Mouse (Mus musculus) B cell, adult 2 months (primary cell): Measurements from ENCODE around the gene Cit.
A peak's percentile ranks its signal among the peaks of the same experiment; 100 is the strongest.
"Not testable (repeated sequence)": the region's sequence is repeated elsewhere in the genome, so short reads cannot be mapped to it uniquely, and the experiment has no call there.

ENCODE experiments used
- DNase-seq, 2 experiments: peaks; one replicate each; pipeline ENCODE4 v3.0.0; 2022

The Cit gene

DNA sequence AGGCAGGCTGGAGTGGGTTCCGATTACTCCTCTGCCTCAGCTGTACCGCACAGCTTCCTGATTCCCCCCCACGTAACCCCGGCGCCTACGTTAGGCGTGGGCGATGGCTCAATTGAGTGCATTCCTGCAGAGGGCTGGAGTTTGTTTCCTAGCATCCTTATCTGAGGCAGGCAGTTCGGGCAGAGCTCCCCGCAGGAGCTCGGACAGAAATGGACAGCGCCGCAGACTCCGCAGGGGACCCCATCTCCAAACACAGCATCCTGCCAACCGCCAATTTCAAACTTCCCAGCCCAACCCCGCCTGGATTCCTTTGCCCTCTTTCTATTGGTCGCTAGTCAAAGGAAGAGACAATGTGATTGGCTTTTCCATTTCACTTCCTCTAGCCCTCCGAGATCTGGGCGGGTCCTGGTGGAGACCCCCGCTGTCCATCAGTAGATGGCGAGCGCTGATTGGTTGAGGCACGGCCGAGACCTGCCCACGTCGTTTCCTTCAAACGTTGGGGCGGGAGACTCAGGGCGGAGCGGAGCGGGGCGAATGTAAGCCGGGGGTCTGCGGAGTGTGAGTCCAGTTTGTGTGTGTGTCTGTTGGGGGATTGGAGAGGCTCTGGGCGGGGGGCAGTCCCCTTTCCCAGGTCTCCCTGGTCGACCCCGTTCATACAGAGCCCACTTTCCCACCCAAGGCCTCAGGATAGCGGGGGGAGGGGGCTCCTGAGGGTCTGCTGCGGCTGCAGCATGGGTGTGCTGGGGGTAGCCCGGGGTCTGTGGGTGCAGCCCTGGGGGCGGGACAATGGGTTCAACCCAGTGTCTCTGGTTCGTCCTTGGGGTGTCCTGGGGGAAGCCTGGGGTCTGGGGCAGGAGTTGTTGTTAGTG, at the start of gene Cit:
Gene Cit (plus strand): TSS at position 513 of the 869 bp plus-strand sequence.
- DNase-seq: peak; percentile 87 to 89

DNA sequence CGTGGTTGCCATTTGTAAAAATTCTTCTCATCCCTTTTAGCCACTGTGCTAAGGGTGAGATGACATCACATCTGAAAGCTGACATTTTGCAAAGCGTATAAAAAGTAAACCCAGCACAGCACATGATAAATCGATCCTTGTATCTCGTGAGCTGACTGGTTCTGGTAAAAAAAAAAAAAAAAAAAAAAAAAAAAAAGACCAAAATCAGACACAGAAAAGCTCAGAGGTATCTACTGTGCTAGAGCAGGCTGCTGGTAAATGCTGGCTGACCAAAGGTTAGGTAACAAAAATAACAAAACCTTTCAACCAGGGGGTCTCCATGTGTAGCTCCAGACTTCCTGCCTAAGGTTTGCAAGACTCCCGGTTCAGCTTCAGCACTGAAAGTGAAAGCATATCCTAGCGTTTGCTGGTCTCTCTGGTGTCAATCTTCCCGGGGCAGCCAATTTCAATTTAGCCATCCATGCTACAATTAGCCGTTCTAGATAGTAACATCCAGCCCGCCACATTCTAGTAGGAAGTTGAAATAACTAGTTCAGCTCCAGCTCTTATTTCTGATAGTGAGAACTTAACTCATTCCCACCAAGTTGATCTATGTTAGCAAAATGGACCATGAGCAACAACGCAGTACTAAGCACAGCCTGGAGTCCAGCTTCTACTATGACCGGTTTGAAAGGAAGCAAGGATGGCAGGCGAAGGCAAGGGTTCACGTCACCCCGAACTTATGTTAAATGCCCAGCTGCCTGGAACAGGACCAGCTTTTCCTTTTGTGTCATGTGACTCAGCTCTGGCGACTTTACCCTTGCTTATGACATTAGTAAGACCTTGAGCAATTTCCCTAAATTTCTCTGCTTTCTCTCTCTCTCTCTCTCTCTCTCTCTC, 45.8 kb upstream of the Cit start:
- no peak for DNase-seq

DNA sequence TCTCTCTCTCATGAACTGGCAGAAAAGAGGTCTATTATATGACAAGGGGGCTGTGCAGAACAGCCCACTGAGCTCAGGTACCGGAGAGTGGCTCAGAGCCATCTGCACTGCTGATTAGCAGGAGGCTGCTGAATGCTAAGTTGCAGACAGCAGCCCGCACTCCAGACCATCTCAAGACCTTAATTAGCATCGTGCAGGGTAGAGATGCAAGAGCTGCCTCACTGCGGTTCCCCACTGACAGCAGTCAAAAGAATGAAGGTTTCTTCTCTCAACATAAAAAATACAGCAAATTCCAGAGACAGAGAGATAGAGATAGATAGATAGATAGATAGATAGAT, 45.2 kb upstream of the Cit start:
- no peak for DNase-seq

DNA sequence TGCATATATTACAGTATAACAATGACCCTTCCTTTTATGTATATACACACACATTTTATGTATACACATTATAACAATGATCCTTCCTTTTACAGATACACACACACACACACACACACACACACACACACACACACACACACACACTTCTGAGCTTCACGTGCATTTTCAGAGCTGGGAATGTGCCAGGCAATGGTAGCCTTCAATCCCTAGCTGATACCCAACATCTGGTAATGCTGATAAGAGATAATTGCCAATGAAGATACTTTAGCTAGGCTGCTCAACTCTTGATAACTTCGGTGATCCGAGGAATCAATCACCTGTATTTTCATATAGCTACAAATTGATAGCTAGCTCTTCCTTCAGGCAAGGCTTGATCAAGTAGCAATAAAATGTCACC, 32.8 kb upstream of the Cit start:
- no peak for DNase-seq

DNA sequence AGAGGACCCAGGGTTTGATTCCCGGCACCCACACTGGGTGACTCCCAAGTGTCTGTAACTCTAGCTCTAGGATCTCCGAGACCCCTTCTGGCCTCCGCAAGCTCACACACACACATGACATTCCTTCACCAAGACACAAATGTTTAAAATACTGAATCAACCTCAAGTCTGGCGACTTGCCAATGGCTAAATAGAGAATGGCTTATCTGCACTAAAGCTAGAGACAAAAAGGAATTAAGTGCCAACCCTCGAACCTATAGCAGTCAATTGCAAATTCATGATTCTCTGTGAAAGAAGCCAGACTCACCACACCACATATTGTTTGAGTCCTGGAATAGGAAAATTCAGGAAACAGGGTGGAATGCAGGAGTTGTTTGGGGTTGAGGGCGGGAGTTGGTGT, 28.1 kb upstream of the Cit start:
- DNase-seq: no peak

DNA sequence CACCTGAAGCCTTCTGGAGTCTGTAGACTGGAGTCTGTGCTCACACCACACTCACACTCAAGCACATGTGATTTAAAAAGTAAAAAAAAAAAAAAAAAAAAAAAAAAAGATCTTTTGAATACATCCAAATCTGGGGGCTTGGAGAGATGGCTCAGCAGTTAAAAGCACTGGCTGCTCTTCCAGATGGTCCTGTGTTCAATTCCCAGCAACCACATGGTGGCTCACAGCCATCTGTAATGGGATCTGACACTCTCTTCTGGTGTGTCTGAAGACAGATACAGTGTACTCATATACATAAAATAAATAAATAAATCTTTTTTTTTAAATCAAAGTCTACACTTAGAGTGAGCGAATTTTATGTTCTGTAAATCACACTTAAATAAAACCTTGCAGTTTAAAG, 27.4 kb upstream of the Cit start:
- not testable (repeated sequence) for DNase-seq

DNA sequence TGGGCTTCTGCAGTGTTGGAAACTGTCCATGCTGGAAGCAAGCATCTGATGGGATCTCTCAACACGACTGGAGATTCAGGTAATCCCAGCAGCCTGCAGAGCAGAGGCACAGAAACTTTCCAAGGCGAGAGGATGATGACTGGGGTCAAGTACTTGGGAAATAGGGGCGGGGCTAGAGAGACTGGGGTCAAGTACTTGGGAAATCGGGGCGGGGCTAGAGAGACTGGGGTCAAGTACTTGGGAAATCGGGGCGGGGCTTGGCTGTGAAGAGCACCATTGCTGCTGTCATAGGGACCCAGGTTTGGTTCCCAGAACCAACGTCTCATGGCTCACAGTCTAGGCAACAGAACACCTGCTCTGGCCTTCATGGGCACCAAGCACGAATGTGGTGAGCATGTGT, 25.1 kb upstream of the Cit start:
- DNase-seq: no peak

DNA sequence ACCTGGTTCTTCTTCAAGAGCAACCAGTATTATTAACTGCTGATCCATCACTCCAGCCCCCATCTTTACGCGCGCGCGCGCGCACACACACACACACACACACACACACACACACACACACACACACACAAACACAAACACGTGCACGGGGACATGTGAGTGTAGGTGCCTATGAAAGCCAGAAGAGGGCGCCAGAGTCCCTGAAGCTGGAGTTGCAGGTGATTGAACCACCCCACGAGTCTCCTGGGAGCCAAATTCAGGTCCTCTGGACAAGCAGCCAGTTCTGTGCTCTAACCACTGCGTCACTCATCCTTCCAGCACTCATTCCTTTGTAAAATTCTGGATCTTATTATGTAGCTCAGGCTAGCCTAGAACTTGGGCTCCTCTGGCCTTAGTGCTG, 23.9 kb upstream of the Cit start:
- no peak for DNase-seq

DNA sequence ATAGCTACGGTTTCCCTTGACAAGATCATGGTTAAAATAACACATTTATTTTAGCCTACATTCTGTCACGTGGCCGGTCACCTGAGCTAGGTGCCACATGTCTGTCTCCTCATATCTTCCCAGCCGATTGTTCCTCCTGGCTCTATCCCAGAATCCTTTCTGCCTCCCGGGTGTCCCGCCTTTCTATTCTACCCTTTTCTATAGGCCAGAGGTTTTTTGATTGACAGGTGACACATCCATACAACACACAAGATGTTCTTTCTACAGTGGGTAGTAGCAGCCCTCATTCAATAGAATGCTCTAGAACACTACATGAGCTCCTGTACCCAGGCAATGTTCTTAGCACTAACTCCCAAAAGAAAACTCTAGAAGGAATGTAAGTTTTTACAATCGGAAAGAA, 23.2 kb upstream of the Cit start:
- no peak for DNase-seq

DNA sequence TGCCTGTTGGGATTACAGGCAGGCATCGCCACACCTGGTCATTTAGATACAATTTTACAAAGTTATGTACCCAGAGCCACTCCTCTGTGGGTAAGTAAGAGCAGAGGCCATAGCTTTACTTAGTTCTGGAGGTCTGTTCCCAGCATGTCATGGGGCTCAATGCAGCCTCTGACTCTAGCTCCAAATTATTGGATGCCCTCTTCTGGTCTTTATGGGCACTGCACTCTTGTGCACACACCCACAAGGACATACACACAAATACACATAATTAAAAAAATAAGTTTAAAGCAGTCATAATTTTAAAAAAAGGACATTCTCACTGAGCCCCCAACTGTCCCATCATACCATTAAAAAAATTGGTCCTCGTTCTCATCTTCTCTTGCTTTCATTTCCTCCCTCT, 12.3 kb upstream of the Cit start:
- no peak for DNase-seq

DNA sequence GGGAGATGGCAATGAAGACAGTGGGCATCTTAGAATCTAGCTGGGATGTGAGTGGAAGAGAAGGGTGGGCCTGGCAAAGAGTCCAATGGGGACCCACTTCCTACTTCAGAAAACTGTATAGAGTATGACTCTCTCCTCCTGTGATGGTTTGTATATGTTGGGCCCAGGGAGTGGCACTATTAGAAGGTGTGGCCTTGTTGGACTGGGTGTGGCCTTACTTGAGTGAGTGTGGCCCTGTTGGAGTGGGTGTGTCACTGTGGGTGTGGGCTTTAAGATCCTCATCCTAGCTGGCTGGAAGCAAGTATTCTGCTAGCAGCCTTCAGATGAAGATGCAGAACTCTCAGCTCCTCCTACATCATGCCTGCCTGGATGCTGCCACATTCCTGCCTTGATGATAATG, 11.3 kb upstream of the Cit start:
- not testable (repeated sequence) for DNase-seq

DNA sequence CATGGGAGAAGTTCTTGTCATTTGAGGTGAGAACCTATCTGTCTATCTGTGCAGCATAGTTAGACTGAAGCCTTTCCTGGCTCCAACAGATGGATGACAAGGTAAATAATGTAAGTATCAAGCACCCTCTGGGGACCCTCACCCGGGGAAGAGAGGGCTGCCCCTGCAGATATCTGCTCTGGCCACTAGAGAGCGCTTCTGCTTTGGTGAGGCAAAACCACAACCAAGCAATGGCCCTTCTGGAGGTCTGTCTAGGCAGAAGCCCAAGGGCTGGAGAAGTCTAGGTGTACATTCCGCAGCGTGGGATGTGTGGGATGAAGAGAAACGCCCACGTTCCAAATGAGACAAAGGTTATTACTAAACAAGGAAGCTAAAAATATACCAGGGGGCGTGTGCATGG, 9.8 kb upstream of the Cit start:
- DNase-seq: peak; percentile 18 to 20

DNA sequence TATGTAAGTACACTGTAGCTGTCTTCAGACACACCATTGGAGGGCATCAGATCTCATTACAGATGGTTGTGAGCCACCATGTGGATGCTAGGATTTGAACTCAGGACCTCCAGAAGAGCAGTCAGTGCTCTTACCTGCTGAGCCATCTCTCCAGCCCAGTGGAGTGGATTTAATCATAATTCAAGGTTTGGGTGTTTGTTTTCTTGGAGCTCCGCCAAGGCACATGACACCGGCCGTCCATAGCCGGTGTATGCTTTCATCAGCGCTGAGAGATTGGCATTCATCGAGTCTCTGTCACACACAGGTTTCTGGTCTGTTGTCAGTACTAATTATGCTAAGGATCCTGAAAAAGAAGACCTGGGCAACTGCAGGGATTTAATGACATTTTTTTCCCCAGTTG, 7.0 kb upstream of the Cit start:
- no peak for DNase-seq

DNA sequence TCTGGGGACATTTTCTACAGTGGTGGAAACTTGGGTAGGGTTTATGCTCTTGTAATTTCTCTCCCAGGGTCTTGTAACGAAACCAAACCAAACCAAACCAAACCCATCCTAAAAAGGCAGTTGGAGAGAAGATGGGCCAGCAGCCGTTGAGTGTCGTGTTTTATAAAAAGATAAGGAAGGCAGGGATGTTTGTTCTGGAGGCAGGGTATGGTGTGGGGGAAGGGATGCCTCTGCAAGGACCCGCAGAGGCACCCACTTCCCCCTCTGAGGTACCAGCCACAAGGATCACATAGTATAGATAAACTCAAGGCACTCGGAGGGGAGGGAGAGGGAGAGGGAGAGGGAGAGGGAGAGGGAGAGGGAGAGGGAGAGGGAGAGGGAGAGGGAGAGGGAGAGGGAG, 4.6 kb upstream of the Cit start:
- no peak for DNase-seq

DNA sequence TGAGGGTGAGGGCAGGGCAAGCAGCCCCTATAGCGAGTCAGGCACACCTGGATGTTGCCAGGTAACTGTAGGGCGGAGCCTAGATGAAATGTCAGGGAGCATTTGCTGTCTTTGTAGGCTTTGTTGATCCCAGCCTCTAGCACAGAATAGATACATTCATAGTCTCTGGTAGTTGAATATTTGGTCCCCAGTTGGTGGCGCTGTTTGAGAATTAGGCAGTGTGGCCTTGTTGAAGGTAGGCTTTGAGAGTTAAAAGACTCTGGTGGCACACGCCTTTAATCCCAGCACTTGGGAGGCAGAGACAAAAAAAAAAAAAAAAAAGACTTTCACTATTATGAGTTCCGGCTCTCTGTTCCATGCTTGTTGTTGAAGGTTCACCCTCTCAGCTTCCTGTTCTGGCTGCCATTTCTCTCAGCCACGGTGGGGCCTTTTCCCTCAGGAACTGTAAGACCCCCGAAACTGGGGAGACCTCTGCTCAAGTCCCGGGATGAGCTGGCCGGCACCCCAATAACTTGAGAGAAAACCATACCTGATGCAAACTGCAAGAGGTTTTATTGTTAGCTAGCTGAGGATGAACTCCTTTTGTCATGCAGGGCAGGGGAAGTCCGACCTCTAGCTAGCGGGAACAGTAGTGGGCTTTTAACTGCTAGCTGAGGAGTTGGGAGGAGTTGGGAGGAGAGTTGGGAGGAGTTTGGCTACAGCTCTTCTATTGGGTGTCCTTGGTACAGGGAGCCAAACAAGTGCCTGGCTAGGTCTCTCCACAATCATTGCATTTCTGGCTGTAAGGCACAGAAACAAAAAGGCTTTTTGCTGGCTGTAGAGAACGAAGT, 3.9 kb upstream of the Cit start:
- DNase-seq: peak in 1 of 2 experiments; percentile 10

DNA sequence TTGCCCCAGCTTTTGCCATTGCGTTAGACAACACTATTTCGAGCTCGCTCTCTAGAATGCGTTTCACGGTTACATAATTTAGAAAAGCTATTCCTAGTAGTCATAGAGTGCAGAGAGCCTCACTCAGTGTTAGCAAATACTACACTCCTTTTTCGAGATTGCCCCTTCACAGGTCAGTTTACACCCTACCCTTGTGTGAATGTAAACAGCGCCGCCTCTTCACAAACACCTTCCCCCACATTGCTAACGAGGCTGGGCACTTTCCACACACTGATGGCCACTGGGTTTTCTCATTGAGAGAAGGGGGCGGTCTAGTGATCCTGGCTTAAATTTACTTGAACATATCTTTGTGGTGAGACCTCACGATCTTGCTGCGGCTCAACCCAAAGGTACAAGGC, 711 bp upstream of the Cit start:
- no peak for DNase-seq

DNA sequence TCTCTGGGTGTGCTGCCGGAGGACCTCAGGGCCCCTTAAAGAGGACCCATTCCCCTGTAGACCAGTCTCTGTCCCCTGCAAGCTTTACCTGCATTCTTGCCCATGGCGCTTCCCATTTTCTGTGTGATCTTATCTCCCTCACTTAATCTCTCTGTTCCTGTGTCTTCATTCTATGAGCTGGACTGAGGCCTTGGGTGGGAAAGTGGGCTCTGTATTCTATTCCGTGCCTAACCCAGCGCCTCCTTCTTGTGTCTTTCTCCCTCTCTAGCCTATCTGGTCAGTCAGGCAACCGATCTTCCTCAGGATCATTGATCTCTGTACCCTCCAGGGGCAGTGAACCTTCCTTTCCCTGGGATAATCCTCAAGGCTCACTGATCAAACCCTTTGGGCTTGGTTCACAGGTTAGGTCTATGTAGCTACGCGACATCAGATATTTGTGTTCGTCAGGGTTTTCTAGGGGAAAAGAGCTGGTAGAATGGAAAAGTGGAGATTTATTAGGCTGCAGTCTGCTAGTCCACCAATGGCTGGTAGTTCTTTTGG, 627 bp downstream of the Cit start:
- no peak for DNase-seq

DNA sequence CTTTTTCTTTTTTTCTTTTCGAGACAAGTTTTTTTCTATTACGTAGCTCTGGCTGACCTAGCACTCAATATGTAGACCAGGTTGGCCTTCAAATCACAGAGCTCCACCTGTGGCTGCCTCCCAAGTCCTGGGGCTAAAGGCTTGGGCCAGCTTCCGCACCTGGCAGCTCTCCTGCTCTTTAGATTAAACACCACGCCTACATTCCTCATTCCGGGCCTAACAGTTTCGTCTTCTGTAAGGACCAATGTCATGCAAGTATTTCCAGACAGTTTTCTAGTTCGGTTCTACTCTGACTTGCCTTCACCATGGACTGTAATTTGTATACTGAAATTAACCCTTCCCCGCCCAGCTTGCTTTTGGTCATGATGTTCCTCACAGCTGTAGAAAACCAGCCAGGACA, 2.1 kb downstream of the Cit start:
- DNase-seq: no peak

DNA sequence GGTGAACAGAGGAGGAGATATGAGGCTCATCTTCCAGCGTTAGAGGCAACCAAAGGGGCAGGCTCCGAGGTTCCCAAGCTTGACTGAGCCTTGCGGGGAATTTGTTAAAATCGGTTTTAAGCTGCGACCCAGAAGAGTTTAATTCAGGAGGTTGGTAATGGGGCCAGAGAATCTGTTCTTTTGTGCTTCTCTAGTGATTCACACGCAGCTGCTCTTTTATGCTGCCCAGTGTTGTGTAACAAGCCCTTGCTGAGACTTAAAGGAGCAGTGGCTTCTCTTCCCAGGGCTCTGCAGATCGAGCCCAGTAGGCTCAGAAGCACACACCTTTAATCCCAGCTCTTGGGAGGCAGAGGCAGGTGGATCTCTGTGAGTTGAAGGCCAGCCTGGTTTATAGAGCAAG, 3.4 kb downstream of the Cit start:
- DNase-seq: no peak

DNA sequence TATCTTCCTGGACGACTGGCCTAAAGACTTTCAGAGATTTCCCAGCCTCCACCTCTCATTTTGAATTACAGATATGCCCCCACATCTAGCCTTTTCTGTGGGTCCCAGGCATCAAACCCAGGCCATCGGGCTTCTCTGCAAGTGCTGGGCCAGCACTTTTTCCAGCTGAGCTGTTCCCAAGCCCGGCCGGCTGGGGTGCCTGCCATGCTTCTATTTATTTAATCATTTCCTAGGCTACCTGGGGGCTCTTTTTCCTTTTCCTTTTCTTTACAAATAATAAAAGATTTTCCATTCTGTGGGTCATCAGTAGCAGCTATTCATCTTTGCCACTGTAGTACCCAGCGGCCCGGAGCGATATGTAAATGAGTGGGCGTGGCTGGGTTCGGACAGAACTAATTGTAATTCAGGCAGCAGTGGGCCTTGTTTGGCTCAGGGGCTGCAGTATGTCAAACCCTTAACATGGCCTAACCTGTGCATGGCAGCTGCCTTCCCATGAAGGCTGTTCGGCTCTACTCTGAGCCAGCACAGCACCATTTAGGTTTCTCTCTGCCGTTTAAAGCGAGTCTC, 4.3 kb downstream of the Cit start:
- no peak for DNase-seq

DNA sequence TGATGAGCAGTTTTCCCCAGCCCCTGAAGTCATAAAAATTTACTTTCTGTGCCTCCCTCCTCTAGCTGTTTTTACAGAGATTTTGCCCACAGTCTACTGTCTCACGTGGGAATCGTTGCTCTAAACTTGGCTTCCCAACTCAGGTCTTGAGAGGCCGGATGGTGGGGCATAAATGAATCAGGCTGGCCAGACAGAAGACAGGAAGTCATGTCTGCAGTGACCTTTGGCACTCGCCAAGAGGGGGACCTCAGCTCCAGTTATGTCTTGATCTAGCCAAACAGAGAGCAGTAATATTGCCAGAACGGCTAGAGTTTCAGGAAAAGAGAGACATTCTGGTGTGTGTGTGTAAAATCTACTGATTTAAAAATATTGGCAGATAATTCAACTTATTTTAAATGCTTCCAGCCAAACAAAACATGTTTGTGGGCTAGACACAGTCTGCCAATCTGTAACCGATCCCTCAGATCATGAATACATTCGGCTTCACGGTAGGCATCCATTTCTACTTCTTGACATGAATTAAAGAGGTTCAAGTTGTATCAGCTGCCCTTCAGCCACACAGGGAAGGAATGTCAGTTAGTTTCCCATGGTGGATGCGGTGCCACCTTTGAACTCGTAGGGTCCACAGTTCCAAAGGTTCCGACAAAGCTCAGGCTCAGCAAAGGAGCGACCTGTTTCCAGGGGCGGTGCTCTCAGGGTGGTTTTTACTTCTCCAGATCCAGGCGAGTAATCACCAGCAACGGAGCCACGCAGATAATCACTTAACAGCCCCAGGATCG, 5.4 kb downstream of the Cit start:
- no peak for DNase-seq

DNA sequence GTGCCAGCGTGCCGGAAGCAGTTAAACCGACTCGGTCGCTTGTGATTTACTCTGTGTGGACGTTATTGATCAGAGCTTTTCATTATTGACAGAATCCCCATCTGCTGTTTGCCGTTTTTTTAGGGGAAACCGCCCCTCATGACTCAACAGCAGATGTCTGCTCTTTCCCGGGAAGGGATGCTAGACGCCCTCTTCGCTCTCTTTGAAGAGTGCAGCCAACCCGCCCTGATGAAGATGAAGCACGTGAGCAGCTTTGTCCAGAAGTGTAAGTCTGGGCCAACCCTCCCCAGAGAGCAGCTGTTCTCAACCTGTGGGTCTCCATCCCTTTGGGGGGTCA, 5.9 kb downstream of the Cit start:
- DNase-seq: no peak
